Mouse (Mus musculus) midbrain, postnatal 0 days (tissue): ENCODE data around the gene Map2k6. TPM values are rescaled to one million over a fixed set of nuclear protein-coding genes. Genes with fewer than 3 reads are reported as not detected.

Experiments
- ATAC-seq: fragments of 200-750 bp; cut with Nextera tagmentation; 2 replicates; pipeline ENCODE4 v1.8.0; 2017; ENCODE audit warnings: moderate number of reproducible peaks, mild to moderate bottlenecking, moderate TSS enrichment, moderate library complexity; ENCODE audit not compliant: low FRiP score
- DNase-seq: peaks from one replicate; pipeline ENCODE4 v3.0.0-alpha.2; 2015; ENCODE audit warnings: low spot score
- H3K27ac ChIP-seq: fragments of 300-500 bp; sonication (generic); 2 replicates; pipeline ENCODE4 v1.5.1; 2014; ENCODE audit warnings: low read depth, mild to moderate bottlenecking, low read length, mixed read lengths
- H3K27me3 ChIP-seq: fragments of 300-500 bp; sonication (generic); 2 replicates; pipeline ENCODE4 v1.6.1; 2014; ENCODE audit warnings: low read length, control low read depth, mixed read lengths; ENCODE audit not compliant: insufficient read depth
- H3K36me3 ChIP-seq: fragments of 300-500 bp; sonication (generic); 2 replicates; pipeline ENCODE4 v1.6.1; 2014; ENCODE audit warnings: low read length, control low read depth, mixed read lengths; ENCODE audit not compliant: insufficient read depth
- H3K4me1 ChIP-seq: fragments of 300-500 bp; sonication (generic); 2 replicates; pipeline ENCODE4 v1.6.1; 2014; ENCODE audit warnings: mild to moderate bottlenecking, control low read depth, antibody characterized with exemption, low read length, mixed read lengths; ENCODE audit not compliant: insufficient read depth
- H3K4me2 ChIP-seq: fragments of 300-500 bp; sonication (generic); 2 replicates; pipeline ENCODE4 v1.6.1; 2014; ENCODE audit warnings: low read depth, mild to moderate bottlenecking, low read length, mixed read lengths; ENCODE audit not compliant: poor library complexity, severe bottlenecking
- H3K4me3 ChIP-seq: fragments of 300-500 bp; sonication (generic); 2 replicates; pipeline ENCODE4 v1.5.1; 2014; ENCODE audit warnings: low read depth, mild to moderate bottlenecking, low read length, moderate library complexity
- H3K9ac ChIP-seq: fragments of 300-500 bp; sonication (generic); replicated peaks from 2 replicates; pipeline ENCODE4 v1.6.1; 2014; ENCODE audit warnings: mild to moderate bottlenecking, low read length, moderate library complexity, mixed read lengths; ENCODE audit not compliant: poor library complexity, severe bottlenecking
- H3K9me3 ChIP-seq: fragments of 300-500 bp; sonication (generic); 2 replicates; pipeline ENCODE4 v1.6.1; 2016; ENCODE audit warnings: low read length, control low read depth
- CTCF ChIP-seq: IDR thresholded peaks from 2 replicates; pipeline ENCODE4 v1.5.1; 2016; ENCODE audit warnings: antibody characterized with exemption, mild to moderate bottlenecking
- WGBS: fragments of 180-500 bp; shearing (Covaris S2); extraction: QIAGEN DNeasy Blood & Tissue Kit; methylation state at CpG from one replicate; pipeline ENCODE4 v1.1.7; 2014; 5-methylcytosine and 5-hydroxymethylcytosine counted together
- polyA plus RNA-seq: library from polyadenylated mRNA; unstranded; fragments of >200 nt; fragmentation: Nextera tagmentation; extraction: Ambion mirVana; gene quantifications from 2 replicates; pipeline ENCODE4 v1.2.1, GENCODE M21; 2015
- total RNA-seq: library from RNA; depleted of rRNA; stranded (reverse); fragments of >200 nt; gene quantifications from 2 replicates; pipeline ENCODE4 v1.2.3, GENCODE M21; 2014

The Map2k6 gene
- total and polyA plus RNA-seq, 2 experiments from 2014 or later: 10.6 to 12.3 TPM

DNA sequence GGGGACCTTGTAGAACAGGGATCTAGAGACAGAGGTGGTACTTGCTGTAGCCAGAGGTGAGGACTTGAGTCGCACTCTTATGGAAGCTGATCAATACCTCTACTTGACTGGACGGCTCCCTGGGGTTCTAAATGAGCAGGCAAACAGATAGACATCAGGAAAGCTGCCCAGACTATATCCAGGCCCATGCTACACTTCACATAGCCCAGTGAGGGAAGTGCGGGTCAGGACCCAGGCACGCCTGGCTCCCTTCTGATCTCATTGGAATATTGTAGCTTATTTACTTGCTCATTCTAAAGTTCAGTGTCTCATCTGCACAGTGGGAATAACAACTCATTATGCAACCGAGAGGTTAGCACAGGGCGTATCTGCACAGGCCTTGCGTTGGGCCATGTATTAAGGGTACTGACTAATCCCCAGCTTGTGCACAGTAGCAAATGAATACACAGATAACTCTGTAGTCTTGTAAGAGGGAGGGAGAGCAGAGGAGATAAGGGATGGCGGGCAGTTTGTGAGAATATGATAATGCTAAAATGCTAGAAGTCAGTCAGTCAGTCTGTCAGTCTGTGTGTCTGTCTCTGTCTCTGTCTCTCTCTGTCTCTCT, 64.2 kb downstream of the Map2k6 start:
- H3K36me3 ChIP-seq: no peaks in the 10 kb centered on the region
- no peak for DNase-seq
- no peaks in the 10 kb centered on the region for H3K9me3 ChIP-seq
- H3K27me3 ChIP-seq: no peaks in the 10 kb centered on the region
- WGBS: 82% methylated on average over 8 of the region's 8 CpGs
- TF ChIP-seq CTCF: no peak
- H3K4me3 ChIP-seq: no peak overlapping the region
- no peak overlapping the region for H3K4me2 ChIP-seq
- peaks cover 6% of the 10 kb centered on the region; the same call in 1 of the 2 replicates for H3K4me1 ChIP-seq
- H3K27ac ChIP-seq: no peak overlapping the region
- no peak overlapping the region for H3K9ac ChIP-seq
- ATAC-seq: no peak

DNA sequence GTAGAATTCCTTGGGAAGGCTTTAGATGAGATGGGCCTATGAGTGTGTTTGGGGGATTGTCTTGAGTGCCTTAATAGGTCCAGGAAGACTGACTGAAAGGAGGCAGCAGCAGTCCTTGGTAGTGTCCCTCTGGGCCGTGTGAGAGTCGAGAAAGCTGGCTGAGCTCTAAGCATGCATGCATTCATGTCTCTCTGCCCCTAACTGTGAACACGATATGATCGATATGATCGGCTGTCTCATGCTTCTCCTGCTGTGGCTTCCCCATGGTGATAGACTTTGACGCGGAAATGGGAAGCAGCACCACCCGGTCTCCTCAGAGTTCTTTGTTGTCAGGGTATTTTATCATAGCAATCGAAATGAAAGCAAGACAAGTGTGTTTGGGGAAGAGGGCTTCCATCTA, 64.9 kb downstream of the Map2k6 start:
- Histone ChIP-seq H3K27ac (no peak overlapping the region), H3K4me3 (no peak overlapping the region), H3K4me1 (peaks cover 6% of the 10 kb centered on the region; the same call in 1 of the 2 replicates), H3K9me3 (no peaks in the 10 kb centered on the region), H3K36me3 (no peaks in the 10 kb centered on the region), H3K4me2 (no peak overlapping the region), H3K27me3 (no peaks in the 10 kb centered on the region), H3K9ac (no peak overlapping the region)
- TF ChIP-seq CTCF: no peak
- ATAC-seq (no peak), DNase-seq (peak; percentile 31)
- 62% methylated on average over 9 of the region's 9 CpGs for WGBS

DNA sequence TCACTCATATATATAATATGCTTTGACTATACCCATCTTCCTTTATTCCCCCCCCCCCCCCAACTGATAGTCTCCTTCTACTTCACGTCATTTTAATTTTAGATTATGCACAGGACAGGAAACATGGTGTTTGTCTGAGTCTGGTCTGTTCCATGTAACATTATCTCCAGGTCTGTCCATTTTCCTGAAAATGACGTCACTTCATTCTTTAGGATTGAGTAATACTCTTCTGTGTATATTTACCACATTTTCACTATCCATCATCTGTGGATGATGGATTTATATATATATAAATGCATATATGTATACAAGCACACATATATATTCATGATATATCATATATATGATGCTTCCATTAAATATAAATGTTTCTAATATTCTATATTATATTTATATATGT, 70.1 kb downstream of the Map2k6 start:
- DNase-seq: no peak
- no peaks in the 10 kb centered on the region for H3K4me1 ChIP-seq
- no peak overlapping the region for H3K9ac ChIP-seq
- WGBS: 93% methylated on average over 2 of the region's 2 CpGs
- no peaks in the 10 kb centered on the region for H3K36me3 ChIP-seq
- no peaks in the 10 kb centered on the region for H3K9me3 ChIP-seq
- H3K4me3 ChIP-seq: no peak overlapping the region
- no peak overlapping the region for H3K27ac ChIP-seq
- TF ChIP-seq CTCF: no peak
- no peak overlapping the region for H3K4me2 ChIP-seq
- no peak for ATAC-seq
- H3K27me3 ChIP-seq: no peaks in the 10 kb centered on the region

DNA sequence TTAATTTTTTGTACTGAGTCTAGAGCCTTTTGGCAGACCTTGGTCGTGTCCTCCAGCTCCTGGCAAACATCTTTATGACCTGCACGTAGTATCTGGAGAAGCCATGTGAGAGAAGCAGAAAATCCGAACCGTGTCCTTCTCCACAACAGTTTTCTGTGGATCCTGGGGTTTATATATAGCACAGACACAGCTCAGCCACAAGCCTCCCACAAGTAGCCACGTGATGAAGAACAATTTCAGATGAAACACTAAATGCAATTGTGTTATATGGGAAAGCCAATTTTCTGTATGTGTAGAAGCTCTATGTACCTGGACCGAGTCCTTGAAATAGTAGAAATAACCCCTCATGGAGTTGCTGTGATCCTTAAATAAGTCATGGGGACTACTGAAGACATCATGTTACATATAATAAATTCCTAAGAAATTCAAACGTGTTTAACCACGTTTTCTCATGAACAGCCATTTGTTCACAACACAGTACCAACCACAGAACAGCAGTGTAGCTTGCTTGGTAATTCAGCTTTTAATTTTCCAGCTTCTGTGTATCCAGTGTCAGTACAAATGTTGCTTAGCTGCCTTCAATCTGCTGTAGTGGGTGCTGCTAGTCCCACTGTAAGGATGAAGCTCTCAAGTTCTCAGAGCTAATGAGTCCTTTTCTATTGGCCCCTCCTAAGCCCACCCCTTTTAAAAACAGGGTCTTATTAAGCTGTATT, 71.8 kb downstream of the Map2k6 start:
- Histone ChIP-seq H3K4me3 (no peak overlapping the region), H3K4me2 (no peak overlapping the region), H3K27me3 (no peaks in the 10 kb centered on the region), H3K9ac (no peak overlapping the region), H3K9me3 (no peaks in the 10 kb centered on the region), H3K36me3 (no peaks in the 10 kb centered on the region), H3K27ac (no peak overlapping the region), H3K4me1 (no peaks in the 10 kb centered on the region)
- no peak for DNase-seq
- TF ChIP-seq CTCF: no peak
- no peak for ATAC-seq
- 88% methylated on average over 8 of the region's 8 CpGs for WGBS

DNA sequence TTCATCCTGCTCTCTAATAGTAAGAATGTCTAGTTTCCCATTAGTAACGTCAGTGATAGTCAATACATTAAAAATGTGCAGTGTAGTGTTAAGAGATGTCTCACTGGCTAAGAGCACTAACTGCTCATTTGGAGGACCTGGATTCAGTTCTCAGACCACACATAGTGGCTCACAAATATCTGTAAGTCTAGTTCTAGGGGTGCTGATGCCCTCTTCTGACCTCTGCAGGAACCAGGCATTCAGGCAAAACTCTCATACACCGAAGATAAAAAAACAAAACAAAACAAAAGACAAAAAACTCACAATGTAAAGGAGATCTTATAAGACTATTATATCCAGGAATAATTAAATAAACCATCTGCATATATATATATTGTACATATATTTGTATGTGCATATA, 72.4 kb downstream of the Map2k6 start:
- no peak overlapping the region for H3K27ac ChIP-seq
- 89% methylated on average over 2 of the region's 2 CpGs for WGBS
- H3K36me3 ChIP-seq: no peaks in the 10 kb centered on the region
- H3K4me3 ChIP-seq: no peak overlapping the region
- H3K27me3 ChIP-seq: no peaks in the 10 kb centered on the region
- H3K4me1 ChIP-seq: no peaks in the 10 kb centered on the region
- DNase-seq (no peak), ATAC-seq (no peak)
- no peak overlapping the region for H3K4me2 ChIP-seq
- TF ChIP-seq CTCF: no peak
- H3K9me3 ChIP-seq: no peaks in the 10 kb centered on the region
- H3K9ac ChIP-seq: no peak overlapping the region

DNA sequence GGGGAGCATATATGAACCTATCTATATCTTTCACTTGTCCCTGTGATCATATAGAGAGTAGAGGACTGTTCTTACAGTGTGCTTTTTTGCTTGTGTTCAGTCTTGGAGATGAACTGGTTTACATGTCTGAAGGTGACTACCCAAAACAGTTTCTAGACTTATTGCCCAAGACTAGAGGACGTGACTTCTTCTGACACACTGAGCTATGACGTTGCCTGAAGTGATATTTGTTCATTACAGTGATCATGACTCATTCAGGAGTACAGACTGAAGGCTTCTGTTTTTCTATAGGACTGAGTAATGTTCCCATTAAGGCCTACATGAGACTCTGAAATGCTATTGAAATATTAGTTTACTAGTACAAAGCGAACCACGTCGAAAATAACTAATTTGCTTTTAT, 73.2 kb downstream of the Map2k6 start:
- H3K36me3 ChIP-seq: no peaks in the 10 kb centered on the region
- 90% methylated on average over 5 of the region's 5 CpGs for WGBS
- TF ChIP-seq CTCF: no peak
- H3K4me1 ChIP-seq: no peaks in the 10 kb centered on the region
- H3K9me3 ChIP-seq: no peaks in the 10 kb centered on the region
- no peak overlapping the region for H3K9ac ChIP-seq
- DNase-seq (no peak), ATAC-seq (no peak)
- H3K27ac ChIP-seq: no peak overlapping the region
- H3K4me2 ChIP-seq: no peak overlapping the region
- no peak overlapping the region for H3K4me3 ChIP-seq
- no peaks in the 10 kb centered on the region for H3K27me3 ChIP-seq
